Mouse (Mus musculus): Measurements from ENCODE around the gene Ptprd.

Ptprd gene

GRCm38 (mm10) chr4:78211529-78212494 lies at the start of gene Ptprd:
Gene Ptprd, minus strand, starts transcription at chr4:78211961.
- DNase-seq, result peak; percentile 73

GRCm38 (mm10) chr4:78235820-78236219 lies 24.1 kb upstream of the Ptprd start:
- DNase-seq, result no peak

GRCm38 (mm10) chr4:78235316-78235715 lies 23.6 kb upstream of the Ptprd start:
- DNase-seq, result no peak

GRCm38 (mm10) chr4:78234681-78235080 lies 22.9 kb upstream of the Ptprd start:
- no peak for DNase-seq

GRCm38 (mm10) chr4:78213949-78214348 lies 2.2 kb upstream of the Ptprd start:
- DNase-seq, result peak; percentile 2

- DNase-seq, result no peak
Observed at GRCm38 (mm10) chr4:78212941-78213340, 1.2 kb upstream of the Ptprd start.

- peak; percentile 4 for DNase-seq
Observed at GRCm38 (mm10) chr4:78210878-78211528, 758 bp downstream of the Ptprd start.

- DNase-seq, result no peak
Observed at GRCm38 (mm10) chr4:78205018-78205417, 6.7 kb downstream of the Ptprd start.

GRCm38 (mm10) chr4:78168447-78168846 lies 43.3 kb downstream of the Ptprd start:
- no peak for DNase-seq

- no peak for DNase-seq
Observed at GRCm38 (mm10) chr4:78160451-78160850, 51.3 kb downstream of the Ptprd start.

- DNase-seq, result no peak
Observed at GRCm38 (mm10) chr4:78150561-78150960, 61.2 kb downstream of the Ptprd start.

GRCm38 (mm10) chr4:78142767-78143148 lies 69.0 kb downstream of the Ptprd start:
- DNase-seq, result no peak

GRCm38 (mm10) chr4:78142088-78142766 lies 69.5 kb downstream of the Ptprd start:
- DNase-seq, result no peak

GRCm38 (mm10) chr4:78110898-78111297 lies 100.9 kb downstream of the Ptprd start:
- DNase-seq, result no peak

- no peak for DNase-seq
Observed at GRCm38 (mm10) chr4:78097526-78097925, 114.2 kb downstream of the Ptprd start.

GRCm38 (mm10) chr4:78082744-78083143 lies 129.0 kb downstream of the Ptprd start:
- DNase-seq, result no peak

- DNase-seq, result no peak
Observed at GRCm38 (mm10) chr4:78077499-78077898, 134.3 kb downstream of the Ptprd start.

GRCm38 (mm10) chr4:78077087-78077486 lies 134.7 kb downstream of the Ptprd start:
- no peak for DNase-seq

GRCm38 (mm10) chr4:78038401-78038800 lies 173.4 kb downstream of the Ptprd start:
- DNase-seq, result no peak

- no peak for DNase-seq
Observed at GRCm38 (mm10) chr4:78002065-78002464, 209.7 kb downstream of the Ptprd start.

- no peak for DNase-seq
Observed at GRCm38 (mm10) chr4:77992709-77993108, 219.1 kb downstream of the Ptprd start.

- DNase-seq, result no peak
Observed at GRCm38 (mm10) chr4:77982094-77982493, 229.7 kb downstream of the Ptprd start.

GRCm38 (mm10) chr4:77961711-77962110 lies 250.1 kb downstream of the Ptprd start:
- no peak for DNase-seq

All from right cerebral cortex, postnatal 4 days (tissue).